Mouse (Mus musculus): Measurements from ENCODE around the gene 2900011O08Rik. TPM values are rescaled to one million over a fixed set of nuclear protein-coding genes. Genes with fewer than 3 reads are reported as not detected.
A peak's percentile ranks its signal among the peaks of the same experiment; 100 is the strongest.
"Not testable (repeated sequence)": the region's sequence is repeated elsewhere in the genome, so short reads cannot be mapped to it uniquely, and the experiment has no call there.

2900011O08Rik gene
- total RNA-seq, 2 experiments from 2014 or later: 262 to 285 TPM

GRCm38 (mm10) chr16:14056734-14057133 lies 70.3 kb downstream of the 2900011O08Rik start:
- intact Hi-C loops (cut with DNase I): no loop called here
- peak in 1 of 2 experiments; percentile 55 for DNase-seq (ENCODE audit: low spot score in 2 of 2)

- intact Hi-C loops (cut with DNase I): no loop called here
- no peak for DNase-seq (ENCODE audit: low spot score in 2 of 2)
Observed at GRCm38 (mm10) chr16:14058541-14058940, 72.1 kb downstream of the 2900011O08Rik start.

- intact Hi-C loops (cut with DNase I): no loop called here
- DNase-seq (ENCODE audit: low spot score in 2 of 2): no peak
Observed at GRCm38 (mm10) chr16:14059118-14059854, 72.9 kb downstream of the 2900011O08Rik start.

GRCm38 (mm10) chr16:14059869-14060268 lies 73.5 kb downstream of the 2900011O08Rik start:
- intact Hi-C loops (cut with DNase I): no loop called here

GRCm38 (mm10) chr16:14066571-14066970 lies 80.2 kb downstream of the 2900011O08Rik start:
- DNase-seq (ENCODE audit: low spot score in 2 of 2); intact Hi-C loops (cut with DNase I): not testable (repeated sequence)

More at GRCm38 (mm10) chr16:14059869-14060268, 73.5 kb downstream of the 2900011O08Rik start:
- DNase-seq (ENCODE audit: low spot score in 2 of 2): no peak

GRCm38 (mm10) chr16:14068701-14069100 lies 82.3 kb downstream of the 2900011O08Rik start:
- DNase-seq (ENCODE audit: low spot score in 2 of 2); intact Hi-C loops (cut with DNase I): not testable (repeated sequence)

- DNase-seq (ENCODE audit: low spot score in 2 of 2): no peak
- intact Hi-C loops (cut with DNase I): no loop called here
Observed at GRCm38 (mm10) chr16:14070471-14071169, 84.2 kb downstream of the 2900011O08Rik start.

GRCm38 (mm10) chr16:14082925-14083324 lies 96.5 kb downstream of the 2900011O08Rik start:
- DNase-seq (ENCODE audit: low spot score in 2 of 2): no peak
- intact Hi-C loops (cut with DNase I): no loop called here

GRCm38 (mm10) chr16:14088249-14088648 lies 101.8 kb downstream of the 2900011O08Rik start:
- no peak for DNase-seq (ENCODE audit: low spot score in 2 of 2)
- intact Hi-C loops (cut with DNase I): loop anchor here (5.0 kb wide), 1 partner anchor 101 kb away; the partner anchor contains the start of genes 2900011O08Rik and Ifitm7

GRCm38 (mm10) chr16:14089296-14089695 lies 102.9 kb downstream of the 2900011O08Rik start:
- intact Hi-C loops (cut with DNase I): loop anchor here (5.0 kb wide), 1 partner anchor 102 kb away; the partner anchor contains the start of genes 2900011O08Rik and Ifitm7
- DNase-seq (ENCODE audit: low spot score in 2 of 2): no peak

- DNase-seq (ENCODE audit: low spot score in 2 of 2): no peak
- intact Hi-C loops (cut with DNase I): loop anchor here (1.0 kb wide), 1 partner anchor 38 kb away; no protein-coding TSS in a partner anchor
Observed at GRCm38 (mm10) chr16:14091771-14092170, 105.4 kb downstream of the 2900011O08Rik start.

GRCm38 (mm10) chr16:14105891-14106290 lies 119.5 kb downstream of the 2900011O08Rik start:
- DNase-seq (ENCODE audit: low spot score in 2 of 2): peak in 1 of 2 experiments; percentile 54

GRCm38 (mm10) chr16:14109651-14110230 lies 123.3 kb downstream of the 2900011O08Rik start:
- DNase-seq (ENCODE audit: low spot score in 2 of 2): no peak
- intact Hi-C loops (cut with DNase I): loop anchor here (5.0 kb wide), 2 partner anchors 167 to 207 kb away; partner anchors contain the start of genes Mpv17l and Pdxdc1

More at GRCm38 (mm10) chr16:14105891-14106290, 119.5 kb downstream of the 2900011O08Rik start:
- intact Hi-C loops (cut with DNase I): loop anchor here (5.0 kb wide), 1 partner anchor 164 kb away; no protein-coding TSS in a partner anchor

GRCm38 (mm10) chr16:14110922-14111321 lies 124.5 kb downstream of the 2900011O08Rik start:
- no peak for DNase-seq (ENCODE audit: low spot score in 2 of 2)
- intact Hi-C loops (cut with DNase I): loop anchor here (5.0 kb wide), 1 partner anchor 209 kb away; the partner anchor contains the start of genes Mpv17l and Pdxdc1

GRCm38 (mm10) chr16:14112133-14112532 lies 125.7 kb downstream of the 2900011O08Rik start:
- DNase-seq (ENCODE audit: low spot score in 2 of 2): peak; percentile 38 to 60
- intact Hi-C loops (cut with DNase I): loop anchor here (5.0 kb wide), 1 partner anchor 210 kb away; the partner anchor contains the start of genes Mpv17l and Pdxdc1

GRCm38 (mm10) chr16:14112742-14113141 lies 126.3 kb downstream of the 2900011O08Rik start:
- no peak for DNase-seq (ENCODE audit: low spot score in 2 of 2)
- intact Hi-C loops (cut with DNase I): loop anchor here (5.0 kb wide), 1 partner anchor 210 kb away; the partner anchor contains the start of genes Mpv17l and Pdxdc1

GRCm38 (mm10) chr16:14117299-14117698 lies 130.9 kb downstream of the 2900011O08Rik start:
- intact Hi-C loops (cut with DNase I): no loop called here
- DNase-seq (ENCODE audit: low spot score in 2 of 2): no peak

- no peak for DNase-seq (ENCODE audit: low spot score in 2 of 2)
- intact Hi-C loops (cut with DNase I): no loop called here
Observed at GRCm38 (mm10) chr16:14120941-14121340, 134.5 kb downstream of the 2900011O08Rik start.

GRCm38 (mm10) chr16:14121563-14121962 lies 135.2 kb downstream of the 2900011O08Rik start:
- DNase-seq (ENCODE audit: low spot score in 2 of 2): no peak
- intact Hi-C loops (cut with DNase I): no loop called here

- intact Hi-C loops (cut with DNase I): no loop called here
- DNase-seq (ENCODE audit: low spot score in 2 of 2): no peak
Observed at GRCm38 (mm10) chr16:14122586-14122985, 136.2 kb downstream of the 2900011O08Rik start.
